Comparison of ENCODE assay signal across 8 mouse cellular contexts in genomic region chr6:86848915-86849644, GRCm38 (mm10). TPM values are rescaled to one million over a fixed set of nuclear protein-coding genes. Genes with fewer than 3 reads are reported as not detected.
DNase-seq lines count a peak whose midpoint lies in the region; ATAC-seq and TF ChIP-seq lines count a peak whose summit lies in the region.

Aak1 (plus strand) TSS chr6:86849517.

- in situ Hi-C loops in ES-E14 (cut with MboI; ENCODE audit: low sequenced_read_pairs in 2 of 2, unreplicated experiment in 2 of 2) = no loop called here

- no peak for TF ChIP-seq CTCF in layer of hippocampus, adult 2 months (conservative IDR thresholded peaks at IDR 0.05)
- TF ChIP-seq CTCF in lung, embryonic 14.5 days (IDR thresholded peaks at IDR 0.05; ENCODE audit: low read depth) = no peak
- no peak for TF ChIP-seq CTCF in olfactory bulb, adult 2 months (IDR thresholded peaks at IDR 0.05; ENCODE audit: insufficient read depth, low read depth, low read length)
- TF ChIP-seq CTCF in thymus, adult 2 months (IDR thresholded peaks at IDR 0.05; ENCODE audit: borderline replicate concordance, control insufficient read depth, extremely low read depth, insufficient read depth, low read length, poor library complexity) = 0 out of 2 replicates have a peak, but pooled peaks have one; percentile 23

- no peaks in the 10 kb centered on the region for H3K36me3 ChIP-seq in ES-E14 (ENCODE audit: control insufficient read depth, insufficient read depth, low read length, poor library complexity, severe bottlenecking)
- H3K36me3 ChIP-seq in forebrain, embryonic 16.5 days (ENCODE audit: control insufficient read depth, insufficient read depth) = no peaks in the 10 kb centered on the region
- H3K36me3 ChIP-seq in lung, embryonic 14.5 days (ENCODE audit: insufficient read depth) = no peaks in the 10 kb centered on the region
- H3K36me3 ChIP-seq in thymus, adult 2 months (ENCODE audit: control insufficient read depth, insufficient read depth, low read length) = no peaks in the 10 kb centered on the region

- peak; percentile 94 for ATAC-seq in forebrain, embryonic 16.5 days
- ATAC-seq in lung, embryonic 14.5 days (ENCODE audit: insufficient read depth) = peak; percentile 88

- intact Hi-C loops in heart, postnatal 36 days (cut with DNase I) = loop anchor here (2.0 kb wide), 1 partner anchor 16 kb away; no protein-coding TSS in a partner anchor

- peak; percentile 81 for DNase-seq in ES-E14 (ENCODE audit: low read depth, low spot score)
- peak; percentile 90 for DNase-seq in cerebellum, adult 11-12 months
- DNase-seq in heart, postnatal 36 days = peak; percentile 91 to 97
- DNase-seq in layer of hippocampus, adult 2 months (ENCODE audit: low spot score in 2 of 2) = peak; percentile 90 to 93
- peak; percentile 94 for DNase-seq in lung, embryonic 14.5 days
- peak; percentile 90 for DNase-seq in thymus, adult 2 months

- peak within 1 kb of the TSS; percentile 83 for H3K4me2 ChIP-seq in forebrain, embryonic 16.5 days (ENCODE audit: low read length)
- H3K4me2 ChIP-seq in lung, embryonic 14.5 days = peak within 1 kb of the TSS; percentile 74

- H3K4me3 ChIP-seq in ES-E14 (ENCODE audit: insufficient read depth in 1 of 2, low read depth in 1 of 2, low read length in 2 of 2, poor library complexity in 1 of 2, severe bottlenecking in 1 of 2) = peak within 1 kb of the TSS; percentile 81 to 100
- H3K4me3 ChIP-seq in forebrain, embryonic 16.5 days (replicated peaks; ENCODE audit: low read length) = peak within 1 kb of the TSS; percentile 90
- H3K4me3 ChIP-seq in layer of hippocampus, adult 2 months = peak within 1 kb of the TSS; percentile 82
- H3K4me3 ChIP-seq in lung, embryonic 14.5 days (ENCODE audit: low read depth, low read length) = peak within 1 kb of the TSS; percentile 87
- peak within 1 kb of the TSS; percentile 89 for H3K4me3 ChIP-seq in olfactory bulb, adult 2 months (ENCODE audit: insufficient read depth, low read depth, low read length)
- peak within 1 kb of the TSS; percentile 63 for H3K4me3 ChIP-seq in thymus, adult 2 months (ENCODE audit: control insufficient read depth, insufficient read depth, low read length)

- peak; percentile 72 for TF ChIP-seq POLR2A in olfactory bulb, adult 2 months (IDR thresholded peaks at IDR 0.05; ENCODE audit: insufficient read depth, low read depth, low read length)
- peak; percentile 83; the same call in 1 of the 2 replicates for TF ChIP-seq POLR2A in thymus, adult 2 months (IDR thresholded peaks at IDR 0.05; ENCODE audit: control insufficient read depth, extremely low read depth, insufficient read depth, low read length, poor library complexity)

- peaks cover 0 to 3% of the 10 kb centered on the region in 2 experiments; a peak in 1 of 4 replicates for H3K4me1 ChIP-seq in ES-E14 (ENCODE audit: control insufficient read depth in 2 of 2, insufficient read depth in 2 of 2, low read length in 2 of 2, poor library complexity in 1 of 2)
- H3K4me1 ChIP-seq in forebrain, embryonic 16.5 days (replicated peaks; ENCODE audit: control insufficient read depth, insufficient read depth, low read length) = peaks cover 39% of the 10 kb centered on the region
- peaks cover 26% of the 10 kb centered on the region for H3K4me1 ChIP-seq in lung, embryonic 14.5 days (ENCODE audit: insufficient read depth)
- peaks cover 3% of the 10 kb centered on the region for H3K4me1 ChIP-seq in olfactory bulb, adult 2 months (ENCODE audit: control insufficient read depth, insufficient read depth, low read length)
- peaks cover 11% of the 10 kb centered on the region for H3K4me1 ChIP-seq in thymus, adult 2 months (replicated peaks; ENCODE audit: control insufficient read depth, insufficient read depth, low read length)

- peak within 1 kb of the TSS; percentile 86 for H3K9ac ChIP-seq in ES-E14 (ENCODE audit: insufficient read depth, low read depth, low read length, poor library complexity, severe bottlenecking)
- peak within 1 kb of the TSS; percentile 93 for H3K9ac ChIP-seq in forebrain, embryonic 16.5 days (replicated peaks; ENCODE audit: low read depth, low read length)
- peak within 1 kb of the TSS; percentile 85 for H3K9ac ChIP-seq in lung, embryonic 14.5 days

- under 1% methylated on average over 48 of the region's 60 CpGs for WGBS in forebrain, embryonic 16.5 days
- WGBS in lung, embryonic 14.5 days = under 1% methylated on average over 54 of the region's 60 CpGs
- WGBS in olfactory bulb, adult 2 months = under 1% methylated on average over 60 of the region's 60 CpGs
- under 1% methylated on average over 60 of the region's 60 CpGs for WGBS in thymus, adult 2 months

- peak within 1 kb of the TSS; percentile 96 for H3K27ac ChIP-seq in ES-E14 (ENCODE audit: insufficient read depth, low read depth, low read length, poor library complexity, severe bottlenecking)
- H3K27ac ChIP-seq in forebrain, embryonic 16.5 days (ENCODE audit: low read length) = peak within 1 kb of the TSS; percentile 98
- H3K27ac ChIP-seq in layer of hippocampus, adult 2 months = peak within 1 kb of the TSS; percentile 100
- H3K27ac ChIP-seq in lung, embryonic 14.5 days (ENCODE audit: low read depth) = peak within 1 kb of the TSS; percentile 97
- H3K27ac ChIP-seq in olfactory bulb, adult 2 months (ENCODE audit: insufficient read depth, low read depth, low read length) = peak within 1 kb of the TSS; percentile 99
- H3K27ac ChIP-seq in thymus, adult 2 months (ENCODE audit: control insufficient read depth, insufficient read depth, low read length) = peak within 1 kb of the TSS; percentile 87

- H3K9me3 ChIP-seq in ES-E14 (ENCODE audit: control insufficient read depth, insufficient read depth, low read depth, low read length) = no peaks in the 10 kb centered on the region
- H3K9me3 ChIP-seq in forebrain, embryonic 16.5 days (ENCODE audit: control insufficient read depth, low read length) = no peaks in the 10 kb centered on the region
- H3K9me3 ChIP-seq in lung, embryonic 14.5 days (ENCODE audit: low read depth, low read length) = no peaks in the 10 kb centered on the region

- H3K27me3 ChIP-seq in forebrain, embryonic 16.5 days (replicated peaks; ENCODE audit: control insufficient read depth, insufficient read depth, low read length) = no peaks in the 10 kb centered on the region
- no peaks in the 10 kb centered on the region for H3K27me3 ChIP-seq in lung, embryonic 14.5 days (ENCODE audit: insufficient read depth, low read length)
- H3K27me3 ChIP-seq in thymus, adult 2 months (ENCODE audit: control insufficient read depth, insufficient read depth, low read length) = no peaks in the 10 kb centered on the region

TF ChIP-seq in ES-E14, 5 proteins besides CTCF, POLR2A, EP300 and RAD21:
- peak; percentile 95 for TF ChIP-seq HCFC1 (IDR thresholded peaks at IDR 0.05; ENCODE audit: borderline replicate concordance, insufficient read depth, low read length)
- TF ChIP-seq MAFK (IDR thresholded peaks at IDR 0.05; ENCODE audit: insufficient read depth, low read depth, low read length) = no peak
- TF ChIP-seq ZNF384 (IDR thresholded peaks at IDR 0.05; ENCODE audit: low read depth, low read length) = no peak
- no peak for TF ChIP-seq ZC3H11A (IDR thresholded peaks at IDR 0.05; ENCODE audit: borderline replicate concordance, low read depth, low read length)
- 0 out of 2 replicates have a peak, but pooled peaks have one; percentile 17 for TF ChIP-seq CHD2 (IDR thresholded peaks at IDR 0.05; ENCODE audit: low read depth, low read length)

RNA-seq across cellular contexts. Expression of gene Aak1, which starts in this region (rescaled TPM):
- 17.5 and 20.0 TPM in 2 replicates for total RNA-seq in ES-E14 (2012; rRNA removed)
- 36.8 and 36.9 TPM in 2 replicates for polyA plus RNA-seq in forebrain, embryonic 16.5 days (2015; fragmentation: Nextera tagmentation; extraction: Ambion mirVana)
- 10 to 100 TPM; 71.1 to 75.1 TPM for total RNA-seq in heart, postnatal 36 days (2021)
- 100 to 1,000 TPM; 445 to 462 TPM for total RNA-seq in layer of hippocampus, adult 2 months (2021)
- 18.3 and 20.7 TPM in 2 replicates for polyA plus RNA-seq in lung, embryonic 14.5 days (2014; fragmentation: Nextera tagmentation; extraction: Ambion mirVana)
- 156 and 498 TPM in 2 replicates for polyA plus RNA-seq in olfactory bulb, adult 2 months (2012; ENCODE audit: insufficient read depth, insufficient read length, low replicate concordance, missing spikeins)
- polyA plus RNA-seq in thymus, adult 2 months (2012; rRNA removed) = 59.2 and 79.9 TPM in 2 replicates

Comparison
In these comparisons a context has a peak if more than half of its experiments do, and no peak if none do; other contexts are left out.
1. Peak in every context shown above with its lines: DNase-seq, ATAC-seq, H3K4me3 ChIP-seq and H3K27ac ChIP-seq.
2. RNA of gene Aak1 (total RNA-seq): 445 to 462 TPM in layer of hippocampus, adult 2 months; 71.1 to 75.1 TPM in heart, postnatal 36 days and 17.5 to 20.0 TPM in ES-E14; every median in the first group is over 4 times any median in the second.